Mouse (Mus musculus) cortical plate, adult 2 months (tissue): ENCODE measurements around the gene Olfr119. TPM values are rescaled to one million over a fixed set of nuclear protein-coding genes. Genes with fewer than 3 reads are reported as not detected.
"Not testable (repeated sequence)": the region's sequence is repeated elsewhere in the genome, so short reads cannot be mapped to it uniquely, and the experiment has no call there.

Source experiments
- H3K27ac ChIP-seq: fragments of 200-500 bp; 2 replicates; pipeline ENCODE4 v1.5.1; 2012; ENCODE audit warnings: low read length, control low read depth, inconsistent platforms; ENCODE audit not compliant: insufficient read depth
- H3K4me1 ChIP-seq: fragments of 200-500 bp; 2 replicates; pipeline ENCODE4 v1.6.1; 2011; ENCODE audit warnings: low read length; ENCODE audit not compliant: control insufficient read depth, insufficient read depth
- H3K4me3 ChIP-seq: fragments of 200-500 bp; 2 replicates; pipeline ENCODE4 v1.5.1; 2011; ENCODE audit warnings: mild to moderate bottlenecking, low read length, control low read depth; ENCODE audit not compliant: insufficient read depth
- CTCF ChIP-seq: fragments of 200-500 bp; IDR thresholded peaks from 2 replicates; pipeline ENCODE4 v1.5.1; 2011; ENCODE audit warnings: mild to moderate bottlenecking, control low read depth, low read length; ENCODE audit not compliant: insufficient read depth; ENCODE audit errors: extremely low read depth
- POLR2A ChIP-seq: fragments of 200-500 bp; IDR thresholded peaks from 2 replicates; pipeline ENCODE4 v1.6.1; 2011; ENCODE audit warnings: mild to moderate bottlenecking, low read length, control low read depth; ENCODE audit not compliant: insufficient read depth; ENCODE audit errors: extremely low read depth
- polyA plus RNA-seq: library from polyadenylated mRNA; depleted of rRNA; stranded (reverse); fragments of >200 nt; gene quantifications from 2 replicates; pipeline ENCODE4 v1.2.3, GENCODE M21; 2012; rRNA removed

Gene Olfr119
- not detected in 2 replicates for polyA plus RNA-seq

DNA sequence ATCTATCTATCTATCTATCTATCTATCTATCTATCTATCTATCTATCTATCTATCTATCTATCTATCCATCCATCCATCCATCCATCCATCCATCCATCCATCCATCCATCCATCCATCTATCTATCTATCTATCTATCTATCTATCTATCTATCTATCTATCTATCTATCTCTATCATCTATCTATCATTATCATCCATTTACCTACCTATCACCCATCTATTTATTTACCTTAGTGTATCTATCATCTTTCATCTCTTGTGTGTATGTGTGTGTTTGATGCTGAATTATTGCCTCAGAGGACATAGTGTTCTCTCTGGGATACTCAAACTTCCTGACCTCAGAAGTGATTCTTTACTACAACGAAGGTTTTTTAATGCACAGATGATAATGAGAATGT is at the start of gene Olfr119:
TSS of gene Olfr119 (plus strand) at position 301 of the 400 bp plus-strand sequence.
- not testable (repeated sequence) for H3K4me1 ChIP-seq, H3K27ac ChIP-seq, H3K4me3 ChIP-seq

GRCm38 (mm10) chr17:37663682-37664081 is 32.7 kb upstream of the Olfr119 start, which contains the start of gene Olfr117:
TSS of gene Olfr117 (minus strand) at chr17:37663782.
- no peak within 1 kb of the TSS for H3K27ac ChIP-seq
- no peaks in the 10 kb centered on the region for H3K4me1 ChIP-seq
- H3K4me3 ChIP-seq, result no peak within 1 kb of the TSS
- no peak for TF ChIP-seq POLR2A

DNA sequence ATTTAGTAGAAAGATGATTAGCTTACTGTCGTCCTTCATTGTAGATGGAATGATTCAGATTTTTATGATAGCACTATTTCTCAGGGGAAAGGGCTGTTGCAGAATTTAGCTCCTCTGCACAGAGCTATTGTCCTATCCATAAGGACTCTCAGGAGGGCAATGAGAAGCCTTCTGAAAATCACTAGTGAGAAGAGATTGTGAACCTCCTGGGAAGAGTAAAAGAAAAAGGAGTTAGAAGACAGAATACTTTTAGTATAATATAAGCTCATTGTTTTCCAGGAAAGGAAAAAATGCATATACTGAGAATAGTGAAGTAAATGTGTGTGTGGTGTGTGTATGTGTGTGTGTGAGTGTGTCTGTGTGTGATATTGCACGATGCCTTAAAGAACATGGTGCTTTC is 29.7 kb upstream of the Olfr119 start, which contains the start of gene Olfr118:
TSS of gene Olfr118 (plus strand) at position 301 of the 400 bp plus-strand sequence.
- TF ChIP-seq CTCF (no peak), POLR2A (no peak)
- Histone ChIP-seq H3K4me3 (no peak within 1 kb of the TSS), H3K27ac (no peak within 1 kb of the TSS), H3K4me1 (no peaks in the 10 kb centered on the region)

GRCm38 (mm10) chr17:37721508-37721907 is 25.1 kb downstream of the Olfr119 start, which contains the start of gene Olfr120:
TSS of gene Olfr120 (plus strand) at chr17:37721808.
- H3K4me3 ChIP-seq, result no peak within 1 kb of the TSS
- no peaks in the 10 kb centered on the region for H3K4me1 ChIP-seq
- H3K27ac ChIP-seq, result no peak within 1 kb of the TSS
- TF ChIP-seq CTCF, result no peak
- no peak for TF ChIP-seq POLR2A

DNA sequence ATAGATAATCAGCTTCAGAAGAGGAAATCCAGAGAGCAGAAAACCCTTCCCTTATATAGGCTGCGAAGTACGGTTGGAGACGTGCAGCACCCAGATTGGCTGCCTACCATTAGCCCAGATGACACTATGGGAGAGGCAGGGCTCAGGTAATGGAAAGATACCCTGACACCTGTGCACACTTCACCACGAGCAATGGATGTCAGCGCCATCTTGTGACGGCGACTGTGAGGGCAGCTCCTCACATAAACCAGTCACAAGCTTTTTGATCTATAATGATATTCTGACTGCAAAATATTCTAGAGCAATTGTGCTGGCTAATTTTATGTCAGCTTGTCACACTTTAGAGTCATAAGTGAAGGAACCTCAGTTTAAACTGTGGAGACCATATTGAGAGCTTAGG is 41.7 kb downstream of the Olfr119 start:
- TF ChIP-seq POLR2A (no peak), CTCF (no peak)
- Histone ChIP-seq H3K4me1 (no peaks in the 10 kb centered on the region), H3K27ac (no peak overlapping the region), H3K4me3 (no peak overlapping the region)

Other genes with a start within 250 kb of the Olfr119 start
- not detected in 2 replicates for gene Olfr109, start 237.6 kb upstream of the Olfr119 start, polyA plus RNA-seq
- gene H2-M2, start 213.0 kb upstream of the Olfr119 start, polyA plus RNA-seq, result not detected in 2 replicates
- 0.15 and 0.19 TPM in 2 replicates for gene Olfr110, start 204.1 kb upstream of the Olfr119 start, polyA plus RNA-seq
- 0.15 and 0.42 TPM in 2 replicates for gene Olfr111, start 188.5 kb upstream of the Olfr119 start, polyA plus RNA-seq
- not detected in 2 replicates for gene Olfr112, start 127.1 kb upstream of the Olfr119 start, polyA plus RNA-seq
- not detected in 2 replicates for gene Olfr113, start 118.9 kb upstream of the Olfr119 start, polyA plus RNA-seq
- not detected in 2 replicates for gene Olfr114, start 103.8 kb upstream of the Olfr119 start, polyA plus RNA-seq
- gene Olfr115, start 69.5 kb upstream of the Olfr119 start, polyA plus RNA-seq, result not detected in 2 replicates
- gene Olfr116, start 69.4 kb upstream of the Olfr119 start, polyA plus RNA-seq, result not detected in 2 replicates
- not detected in 2 replicates for gene Olfr117, start 32.8 kb upstream of the Olfr119 start, polyA plus RNA-seq
- not detected in 2 replicates for gene Olfr118, start 29.6 kb upstream of the Olfr119 start, polyA plus RNA-seq
- gene Olfr120, start 25.2 kb downstream of the Olfr119 start, polyA plus RNA-seq, result not detected in 2 replicates
- gene Olfr121, start 52.3 kb downstream of the Olfr119 start, polyA plus RNA-seq, result not detected in 2 replicates
- gene Olfr122, start 72.0 kb downstream of the Olfr119 start, polyA plus RNA-seq, result not detected in 2 replicates
- gene Olfr123, start 97.0 kb downstream of the Olfr119 start, polyA plus RNA-seq, result not detected in 2 replicates
- gene Olfr124, start 103.3 kb downstream of the Olfr119 start, polyA plus RNA-seq, result not detected in 2 replicates
- gene Olfr125, start 136.4 kb downstream of the Olfr119 start, polyA plus RNA-seq, result not detected in 2 replicates
- gene Olfr126, start 150.9 kb downstream of the Olfr119 start, polyA plus RNA-seq, result not detected in 2 replicates
- gene Olfr127, start 203.9 kb downstream of the Olfr119 start, polyA plus RNA-seq, result not detected in 2 replicates
- not detected in 2 replicates for gene Olfr128, start 224.0 kb downstream of the Olfr119 start, polyA plus RNA-seq